Mouse (Mus musculus): ENCODE data around the gene Etnk1. TPM values are rescaled to one million over a fixed set of nuclear protein-coding genes. Genes with fewer than 3 reads are reported as not detected.

Gene Etnk1
- total and polyA plus RNA-seq, 3 experiments: 29.9 to 37.0 (median 33.6) TPM

DNA sequence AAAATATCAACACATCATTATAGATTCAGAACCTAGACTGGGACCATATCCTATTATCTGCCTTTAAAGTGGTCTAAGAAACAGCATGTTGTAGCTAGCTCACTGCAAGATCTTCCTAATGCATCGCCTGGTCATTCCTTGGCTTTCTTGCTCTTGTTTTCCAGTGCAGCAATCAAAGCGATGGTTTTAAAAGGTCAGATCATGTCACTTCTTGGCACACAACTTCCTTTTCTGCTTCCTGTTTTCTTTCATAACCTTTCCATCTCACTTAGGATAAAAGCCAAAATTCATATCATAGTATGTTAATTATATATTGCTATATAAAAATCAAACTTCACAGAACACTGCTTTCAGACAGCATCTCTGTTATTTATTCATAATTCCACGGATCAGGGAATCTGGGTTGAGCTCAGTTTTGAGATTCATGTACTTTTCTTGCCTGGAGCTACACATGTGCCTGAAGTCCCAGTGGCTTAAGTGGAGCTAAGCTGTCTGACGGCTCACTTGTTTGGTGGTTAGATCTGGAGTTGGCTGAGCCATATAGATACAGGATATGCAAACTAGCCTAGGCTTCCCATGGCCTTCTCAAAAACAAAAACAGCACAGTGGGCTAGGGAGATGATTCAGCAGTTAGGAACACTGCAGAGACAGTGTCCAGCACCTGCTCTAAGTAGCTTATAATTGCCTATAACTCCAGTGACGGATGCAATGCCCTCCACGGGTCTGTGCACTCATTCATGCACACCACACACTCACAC is 34.9 kb upstream of the Etnk1 start:
- no peak for TF ChIP-seq RCOR1 (IDR thresholded peaks at IDR 0.05; ENCODE audit: low read depth, low read length)
- no peak for TF ChIP-seq TBP (IDR thresholded peaks at IDR 0.05; ENCODE audit: low read depth, low read length)
- no peak for TF ChIP-seq BHLHE40 (IDR thresholded peaks at IDR 0.05; ENCODE audit: borderline replicate concordance, low read depth, low read length)
- no peak for TF ChIP-seq JUND (IDR thresholded peaks at IDR 0.05; ENCODE audit: low read depth, low read length)
- no peak for TF ChIP-seq GABPA (IDR thresholded peaks at IDR 0.05; ENCODE audit: low read depth, low read length)
- TF ChIP-seq NELFE (IDR thresholded peaks at IDR 0.05; ENCODE audit: low read depth, low read length): no peak
- no peak for TF ChIP-seq POLR2AphosphoS5 (IDR thresholded peaks at IDR 0.05; ENCODE audit: borderline replicate concordance, low read depth, low read length)
- no peak for TF ChIP-seq ZC3H11A (IDR thresholded peaks at IDR 0.05; ENCODE audit: low read depth, low read length)
- TF ChIP-seq E2F4 (IDR thresholded peaks at IDR 0.05; ENCODE audit: borderline replicate concordance, low read depth, low read length): no peak
- TF ChIP-seq TCF12 (IDR thresholded peaks at IDR 0.05; ENCODE audit: low read depth, low read length): no peak
- TF ChIP-seq CTCF (IDR thresholded peaks at IDR 0.05 in 2 of 3, conservative IDR thresholded peaks at IDR 0.05 in 1 of 3; ENCODE audit: control insufficient read depth in 1 of 3, insufficient read depth in 1 of 3, low read depth in 2 of 3, low read length in 3 of 3, poor library complexity in 1 of 3, severe bottlenecking in 1 of 3): no peak
- TF ChIP-seq POLR2A (IDR thresholded peaks at IDR 0.05; ENCODE audit: control insufficient read depth in 1 of 2, insufficient read depth in 1 of 2, low read depth in 1 of 2, low read length in 2 of 2, poor library complexity in 1 of 2): no peak
- TF ChIP-seq HCFC1 (IDR thresholded peaks at IDR 0.05; ENCODE audit: low read depth, low read length): no peak
- TF ChIP-seq USF2 (IDR thresholded peaks at IDR 0.05; ENCODE audit: borderline replicate concordance in 1 of 2, insufficient read depth in 1 of 2, low read depth in 1 of 2, low read length in 2 of 2): no peak
- no peaks in the 10 kb centered on the region for H3K4me1 ChIP-seq (ENCODE audit: control insufficient read depth in 1 of 2, insufficient read depth in 2 of 2, low read length in 2 of 2)
- no peak overlapping the region for H3K4me3 ChIP-seq (ENCODE audit: control insufficient read depth in 1 of 2, insufficient read depth in 1 of 2, low read depth in 2 of 2, low read length in 2 of 2)
- H3K36me3 ChIP-seq (ENCODE audit: control insufficient read depth in 1 of 2, insufficient read depth in 2 of 2, low read length in 2 of 2): no peaks in the 10 kb centered on the region
- H3K9ac ChIP-seq (ENCODE audit: control insufficient read depth, low read depth, low read length, poor library complexity, severe bottlenecking): no peak overlapping the region
- H3K79me2 ChIP-seq (ENCODE audit: control insufficient read depth, insufficient read depth, low read length, poor library complexity): no peaks in the 10 kb centered on the region
- no peak overlapping the region for H3K27ac ChIP-seq (ENCODE audit: control insufficient read depth, low read depth, low read length)
- H3K9me3 ChIP-seq (replicated peaks; ENCODE audit: insufficient read depth, low read length): no peaks in the 10 kb centered on the region
- H3K27me3 ChIP-seq (ENCODE audit: control insufficient read depth in 1 of 2, insufficient read depth in 2 of 2, low read length in 2 of 2): no peaks in the 10 kb centered on the region; a peak in 1 of 4 replicates
- DNase-seq (ENCODE audit: low read depth, low spot score): no peak

GRCm38 (mm10) chr6:143133150-143133549 is 33.9 kb upstream of the Etnk1 start:
- Histone ChIP-seq H3K9me3 (replicated peaks; ENCODE audit: insufficient read depth, low read length) (no peaks in the 10 kb centered on the region), H3K4me3 (ENCODE audit: control insufficient read depth in 1 of 2, insufficient read depth in 1 of 2, low read depth in 2 of 2, low read length in 2 of 2) (no peak overlapping the region), H3K27me3 (ENCODE audit: control insufficient read depth in 1 of 2, insufficient read depth in 2 of 2, low read length in 2 of 2) (peaks cover 1 to 2% of the 10 kb centered on the region in 2 experiments; a peak in 2 of 4 replicates), H3K9ac (ENCODE audit: control insufficient read depth, low read depth, low read length, poor library complexity, severe bottlenecking) (no peak overlapping the region), H3K4me1 (ENCODE audit: control insufficient read depth in 1 of 2, insufficient read depth in 2 of 2, low read length in 2 of 2) (no peaks in the 10 kb centered on the region), H3K36me3 (ENCODE audit: control insufficient read depth in 1 of 2, insufficient read depth in 2 of 2, low read length in 2 of 2) (no peaks in the 10 kb centered on the region), H3K27ac (ENCODE audit: control insufficient read depth, low read depth, low read length) (no peak overlapping the region), H3K79me2 (ENCODE audit: control insufficient read depth, insufficient read depth, low read length, poor library complexity) (no peaks in the 10 kb centered on the region)
- TF ChIP-seq POLR2AphosphoS2 (IDR thresholded peaks at IDR 0.05; ENCODE audit: low read length) (no peak), POLR2A (IDR thresholded peaks at IDR 0.05; ENCODE audit: control insufficient read depth in 1 of 2, insufficient read depth in 1 of 2, low read depth in 1 of 2, low read length in 2 of 2, poor library complexity in 1 of 2) (no peak), MYC (IDR thresholded peaks at IDR 0.05; ENCODE audit: low read depth, low read length) (no peak), SMC3 (IDR thresholded peaks at IDR 0.05; ENCODE audit: low read depth, low read length) (no peak), GATA1 (IDR thresholded peaks at IDR 0.05; ENCODE audit: low read depth, low read length) (no peak), USF1 (IDR thresholded peaks at IDR 0.05; ENCODE audit: low read depth, low read length) (no peak), MYB (IDR thresholded peaks at IDR 0.05; ENCODE audit: low read depth, low read length) (no peak), ZKSCAN1 (IDR thresholded peaks at IDR 0.05; ENCODE audit: low read depth, low read length) (no peak), KAT2A (conservative IDR thresholded peaks at IDR 0.05; ENCODE audit: low read depth, low read length) (no peak), TCF12 (IDR thresholded peaks at IDR 0.05; ENCODE audit: low read depth, low read length) (no peak), MXI1 (IDR thresholded peaks at IDR 0.05; ENCODE audit: low read depth, low read length) (no peak), MAZ (IDR thresholded peaks at IDR 0.05; ENCODE audit: low read depth, low read length) (no peak), CHD2 (IDR thresholded peaks at IDR 0.05; ENCODE audit: low read length) (no peak), MEF2A (IDR thresholded peaks at IDR 0.05; ENCODE audit: extremely low read depth, insufficient replicate concordance, low read depth, low read length, poor library complexity, severe bottlenecking) (no peak), JUND (IDR thresholded peaks at IDR 0.05; ENCODE audit: low read depth, low read length) (no peak), CHD1 (IDR thresholded peaks at IDR 0.05; ENCODE audit: low read depth, low read length) (no peak), TAL1 (IDR thresholded peaks at IDR 0.05; ENCODE audit: low read length) (no peak), ZNF384 (IDR thresholded peaks at IDR 0.05; ENCODE audit: low read depth, low read length) (no peak)
- no peak for DNase-seq (ENCODE audit: low read depth, low spot score)

Measured in MEL (cell line).